Mouse (Mus musculus) frontal cortex, postnatal 14 days (tissue): ENCODE measurements around the gene Fam71f1.
"Not testable (repeated sequence)": the region's sequence is repeated elsewhere in the genome, so short reads cannot be mapped to it uniquely, and the experiment has no call there.

Experiments used
- DNase-seq, 2 experiments: peaks; one replicate each; pipeline ENCODE4 v3.0.0; 2022; ENCODE audit warnings: low spot score in 2 of 2

The Fam71f1 gene

DNA sequence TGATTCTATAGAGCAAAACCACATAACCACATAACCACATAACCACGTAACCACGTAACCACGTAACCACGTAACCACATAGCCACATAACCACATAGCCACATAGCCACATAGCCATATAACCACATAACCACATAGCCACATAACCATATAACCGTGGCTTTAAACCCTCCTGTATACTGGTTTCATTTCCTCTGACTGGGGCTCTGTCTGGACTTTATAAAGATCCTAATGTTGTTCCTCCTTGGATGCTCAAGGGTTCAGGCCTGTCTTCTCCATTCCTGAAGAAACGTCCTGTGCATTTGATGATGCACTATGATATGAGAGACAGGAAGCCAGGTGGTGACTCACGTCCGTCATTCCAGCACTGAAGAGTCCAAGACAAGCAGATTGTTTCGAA is 8.0 kb downstream of the Fam71f1 start:
- DNase-seq, result no peak

DNA sequence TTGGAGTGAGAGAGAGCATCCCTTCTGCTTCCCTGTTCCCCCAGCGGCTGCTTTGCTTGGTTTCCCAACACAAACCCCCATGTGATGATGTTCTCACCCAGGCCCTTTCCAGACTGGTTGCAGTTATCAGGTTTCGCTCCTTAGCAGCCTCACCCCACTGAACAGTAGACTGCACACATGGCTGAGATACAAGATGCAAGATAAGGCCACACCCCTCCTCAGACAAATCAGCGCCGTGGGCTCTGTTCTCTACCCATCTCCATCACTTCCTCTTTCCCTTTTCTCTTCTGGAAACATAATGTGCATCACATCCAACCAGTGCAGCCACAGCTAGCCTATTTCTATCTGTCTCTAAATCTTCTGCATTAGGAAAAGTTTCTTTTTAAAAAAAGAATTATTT is 10.6 kb downstream of the Fam71f1 start:
- DNase-seq, result no peak

DNA sequence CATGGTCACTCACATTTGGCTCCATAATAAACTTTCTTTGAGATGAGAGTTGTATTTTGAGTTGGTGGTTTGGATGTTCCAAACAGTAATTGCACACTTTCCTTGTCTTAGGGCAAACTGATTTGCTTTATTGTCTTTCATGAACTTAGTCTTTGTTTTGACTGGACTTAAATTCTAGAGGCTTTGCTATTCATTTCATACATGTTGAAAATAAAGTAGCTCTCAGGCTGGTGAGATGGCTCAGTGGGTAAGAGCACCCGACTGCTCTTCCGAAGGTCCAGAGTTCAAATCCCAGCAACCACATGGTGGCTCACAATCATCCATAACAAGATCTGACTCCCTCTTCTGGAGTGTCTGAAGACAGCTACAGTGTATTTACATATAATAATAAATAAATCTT is 27.6 kb downstream of the Fam71f1 start:
- DNase-seq, result not testable (repeated sequence)

DNA sequence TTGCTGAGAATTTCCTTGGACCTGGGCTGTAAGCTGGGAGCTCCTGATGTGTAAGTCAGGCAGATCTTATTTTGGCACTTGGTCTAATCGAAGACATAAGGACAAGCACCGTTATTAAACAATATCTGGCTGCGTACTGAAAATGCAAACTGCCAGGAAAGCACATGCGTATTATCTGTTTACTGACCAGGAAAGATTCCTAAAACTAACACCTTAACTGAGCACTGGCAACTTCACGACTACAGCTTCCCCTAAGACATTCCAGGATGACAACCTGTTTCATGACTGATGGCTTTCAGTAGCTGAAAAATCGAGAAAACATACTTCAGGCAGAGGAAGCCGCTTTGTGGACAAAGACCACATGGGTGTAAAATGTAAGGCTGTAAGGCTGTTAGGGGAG is 28.2 kb downstream of the Fam71f1 start:
- DNase-seq, result no peak

DNA sequence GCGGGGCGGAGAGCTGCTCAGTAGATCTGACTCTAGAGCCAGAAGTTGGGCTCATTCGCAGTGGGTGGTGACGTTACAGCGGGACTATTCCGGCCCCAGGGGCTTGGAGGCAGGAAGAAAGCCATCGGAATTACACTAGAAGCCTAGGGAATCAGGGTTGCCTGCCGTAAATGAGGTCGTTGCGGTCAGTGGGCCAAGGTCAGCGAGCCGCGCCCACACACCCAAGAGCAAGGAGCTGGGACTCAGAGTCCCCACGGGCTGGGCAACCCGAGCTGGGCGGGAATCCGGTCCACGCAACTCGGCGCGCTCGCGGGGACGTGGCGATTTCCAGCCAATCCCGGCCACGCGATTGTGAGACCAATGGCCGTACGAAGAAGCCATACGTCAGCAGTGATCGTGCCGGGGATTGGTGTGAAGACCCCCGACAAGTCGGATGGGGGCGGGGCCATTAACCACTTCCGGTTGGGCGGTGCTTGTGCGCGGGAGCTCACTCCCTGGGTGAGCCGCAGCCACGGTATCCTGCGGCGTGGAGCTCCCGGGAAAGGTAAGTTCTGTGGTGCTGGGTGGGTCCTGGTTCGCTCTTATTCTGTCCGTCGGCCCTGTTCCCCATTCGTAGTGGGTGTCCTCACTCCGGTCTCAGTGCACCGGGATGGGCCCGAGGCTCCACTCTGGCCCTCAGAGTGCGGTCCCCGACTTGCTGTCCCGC is 28.9 kb downstream of the Fam71f1 start, which contains the start of gene Calu:
Calu (plus strand) TSS at position 405 of the 706 bp plus-strand sequence.
- peak; percentile 98 to 100 for DNase-seq

DNA sequence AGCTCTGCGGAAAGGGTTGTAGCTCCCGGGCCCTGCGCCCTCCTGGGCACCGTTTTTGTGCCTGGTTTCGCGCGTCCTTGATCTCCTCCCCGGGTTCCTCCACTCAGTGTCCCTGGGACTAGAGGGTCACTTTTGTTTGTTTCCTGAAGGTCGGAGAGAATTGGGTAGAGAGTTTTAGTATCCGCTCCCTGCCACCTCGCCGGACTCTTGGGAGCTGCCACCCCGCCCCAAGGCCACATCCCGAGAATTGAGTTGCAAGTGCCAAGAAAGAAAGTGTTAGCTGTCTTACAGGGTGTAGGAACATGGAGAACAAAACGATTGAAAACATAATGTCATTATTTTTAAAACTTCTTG is 29.4 kb downstream of the Fam71f1 start:
- DNase-seq, result no peak

DNA sequence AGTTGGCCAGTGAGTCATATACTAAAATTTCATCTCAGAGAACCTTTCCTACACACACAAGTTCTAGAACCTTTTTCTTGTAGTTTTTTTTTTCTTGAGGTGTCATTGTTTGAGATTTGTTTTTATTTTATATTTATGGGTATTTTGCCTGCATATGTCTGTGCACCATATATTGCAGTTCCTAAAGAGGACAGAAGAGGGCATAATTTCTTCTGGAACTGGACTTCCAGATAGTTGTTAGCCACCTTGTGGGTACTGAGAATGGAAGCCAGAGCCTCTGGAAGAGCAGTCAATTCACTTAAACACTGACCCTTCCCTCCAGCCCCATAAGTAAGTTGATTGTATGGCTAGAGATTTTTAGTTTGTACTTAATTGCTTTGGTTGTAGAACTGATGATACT is 32.7 kb downstream of the Fam71f1 start:
- DNase-seq, result no peak

DNA sequence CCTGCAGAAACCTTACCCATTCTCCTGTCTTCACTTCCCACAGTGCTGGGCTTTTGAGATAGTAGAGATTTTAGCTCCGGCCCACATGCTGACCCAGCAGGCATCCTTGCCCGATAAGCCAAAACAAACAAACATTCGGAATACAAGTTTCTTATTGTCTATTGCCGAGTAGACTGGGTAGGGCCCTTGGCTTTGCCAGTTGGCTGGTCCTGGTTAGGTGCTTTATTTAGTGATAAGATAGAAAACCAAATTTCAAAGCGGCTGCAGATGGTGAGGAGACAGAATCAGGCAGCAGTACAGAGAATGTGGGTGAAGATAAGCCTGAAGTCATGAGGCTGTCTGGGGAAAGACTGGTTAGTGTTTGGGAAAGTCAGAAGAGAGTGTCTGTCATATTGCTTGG is 33.9 kb downstream of the Fam71f1 start:
- no peak for DNase-seq

DNA sequence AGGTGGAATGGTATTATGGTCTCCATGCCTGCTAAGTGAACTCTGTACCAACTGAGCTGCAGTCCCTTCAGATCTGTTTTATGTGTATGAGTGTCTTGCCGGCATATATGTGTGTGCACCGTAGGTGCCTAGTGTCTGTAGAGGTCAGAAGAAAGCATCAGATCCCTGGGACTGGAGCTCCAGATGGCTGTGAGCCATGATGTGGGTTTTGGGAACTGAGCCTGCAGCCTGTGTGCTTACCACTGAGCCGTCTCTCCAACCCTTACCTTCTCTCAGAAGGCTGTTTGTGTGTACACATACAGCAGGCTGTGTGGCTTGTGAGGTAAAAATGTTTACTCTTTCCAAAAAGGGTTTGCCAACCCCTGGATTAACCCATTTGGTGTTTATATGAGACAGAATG is 40.4 kb downstream of the Fam71f1 start:
- DNase-seq, result no peak

DNA sequence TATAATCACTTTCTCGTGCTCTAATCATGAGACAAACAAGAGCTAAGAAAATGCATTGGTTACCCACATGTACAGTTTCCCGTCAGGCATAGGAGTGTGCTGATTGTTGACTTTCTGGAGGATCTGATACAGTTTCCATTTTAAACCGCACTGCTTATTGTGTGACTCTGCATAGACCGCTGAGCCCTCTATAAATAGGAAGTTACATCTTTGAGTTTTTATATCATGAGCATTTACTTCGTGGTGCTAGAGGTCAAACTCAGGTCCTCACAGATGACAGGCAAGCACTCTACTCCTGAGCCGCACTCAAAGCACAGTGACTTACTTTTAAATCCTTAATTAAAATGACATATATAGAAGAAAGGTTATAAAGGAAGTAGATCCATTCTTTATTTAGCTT is 41.3 kb downstream of the Fam71f1 start:
- no peak for DNase-seq

DNA sequence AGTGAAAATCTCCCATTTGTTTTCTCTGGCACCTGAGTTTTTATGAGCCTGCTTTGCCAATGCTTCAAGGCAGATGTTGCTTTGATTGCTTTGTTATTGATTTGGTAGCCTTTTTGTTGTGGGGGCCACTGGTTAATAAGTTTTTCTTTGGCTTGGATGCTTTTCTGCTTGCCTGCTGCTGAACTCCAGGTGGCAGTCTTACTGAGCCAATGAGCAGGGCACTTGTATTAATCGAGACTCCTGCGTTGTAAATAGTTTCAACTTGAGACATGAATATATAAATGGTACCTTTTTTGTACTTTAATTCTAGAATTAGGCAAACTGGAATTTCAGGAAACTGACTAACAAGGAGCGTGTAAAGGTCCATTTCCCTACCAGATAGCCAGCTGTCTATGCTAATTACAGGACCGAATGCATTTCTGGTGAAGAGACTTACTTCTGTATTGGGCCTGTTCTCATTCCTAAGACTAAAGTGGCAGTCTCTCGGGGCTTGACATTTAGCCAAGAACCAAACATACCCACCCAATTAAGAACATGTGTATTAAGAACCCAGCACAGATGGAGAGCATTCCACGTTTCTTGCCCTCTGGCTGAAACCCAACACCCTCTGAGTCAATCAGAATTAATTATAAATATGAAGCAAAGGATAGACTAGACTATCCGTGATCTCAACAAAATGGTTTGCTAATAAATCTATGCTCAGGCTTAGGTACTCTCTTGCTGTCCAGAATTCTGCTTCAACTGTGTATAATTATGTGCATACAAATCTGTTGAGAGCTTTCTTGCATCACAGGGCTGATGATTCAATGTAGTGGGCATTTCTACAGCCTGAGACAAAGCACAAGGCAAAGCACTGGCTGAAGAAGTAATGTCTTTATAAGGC is 43.5 kb downstream of the Fam71f1 start:
- DNase-seq, result no peak

DNA sequence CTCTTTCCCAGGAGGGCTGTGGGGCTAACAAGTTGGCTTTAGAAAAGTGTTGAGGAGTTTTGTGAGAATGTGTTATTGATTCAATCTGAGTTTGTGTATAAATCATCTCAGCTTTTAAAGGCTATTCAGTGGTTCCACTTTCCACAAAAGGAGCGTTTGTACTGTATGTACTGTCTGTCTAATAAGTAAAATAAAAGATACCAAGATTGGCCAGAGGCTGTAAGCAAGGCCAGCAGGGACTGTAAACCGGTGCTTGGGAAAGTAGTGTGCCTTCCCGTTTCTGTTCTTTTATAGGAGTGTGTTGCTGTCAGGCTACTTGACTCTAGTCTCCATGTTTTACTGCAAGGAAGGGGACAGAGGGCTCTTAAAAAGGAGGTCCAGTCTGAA is 44.2 kb downstream of the Fam71f1 start:
- no peak for DNase-seq

DNA sequence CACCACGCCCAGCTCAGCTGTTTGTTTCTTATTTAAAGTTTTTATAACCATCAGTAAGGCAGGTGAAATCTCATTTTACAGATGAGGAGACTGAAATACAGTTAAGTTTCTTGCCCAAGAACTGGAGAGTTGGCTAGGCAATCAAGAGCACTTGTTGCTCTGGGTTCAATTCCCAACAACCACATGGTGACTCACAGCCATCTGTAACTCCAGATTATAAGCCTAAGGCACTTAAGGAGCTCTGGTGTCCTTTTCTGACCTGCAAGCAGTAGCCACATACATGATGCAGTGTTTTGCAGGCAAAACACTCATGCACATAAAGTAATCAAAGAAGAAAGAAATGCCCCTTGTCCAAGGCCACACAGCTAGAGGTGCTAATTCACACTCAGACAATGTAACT is 46.3 kb downstream of the Fam71f1 start:
- DNase-seq, result no peak

DNA sequence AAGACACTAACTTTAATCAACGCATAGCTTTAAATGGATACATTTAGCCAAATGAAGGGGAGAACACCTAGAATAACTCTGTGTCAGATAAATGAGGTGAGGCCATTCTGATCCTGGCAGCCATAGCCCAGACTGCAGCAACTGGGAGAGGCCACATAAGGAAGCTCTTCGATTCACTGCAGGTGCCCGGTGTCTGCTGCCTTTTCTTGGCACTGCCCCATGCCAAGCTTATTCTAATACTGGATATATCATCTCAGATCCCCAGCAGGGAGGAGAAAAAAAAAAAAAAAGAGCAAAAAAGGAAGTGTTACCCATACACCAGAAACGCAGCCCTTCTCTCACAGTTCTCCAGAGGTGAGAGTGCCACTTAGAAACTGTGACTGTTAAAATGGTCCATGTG is 58.4 kb downstream of the Fam71f1 start:
- no peak for DNase-seq

DNA sequence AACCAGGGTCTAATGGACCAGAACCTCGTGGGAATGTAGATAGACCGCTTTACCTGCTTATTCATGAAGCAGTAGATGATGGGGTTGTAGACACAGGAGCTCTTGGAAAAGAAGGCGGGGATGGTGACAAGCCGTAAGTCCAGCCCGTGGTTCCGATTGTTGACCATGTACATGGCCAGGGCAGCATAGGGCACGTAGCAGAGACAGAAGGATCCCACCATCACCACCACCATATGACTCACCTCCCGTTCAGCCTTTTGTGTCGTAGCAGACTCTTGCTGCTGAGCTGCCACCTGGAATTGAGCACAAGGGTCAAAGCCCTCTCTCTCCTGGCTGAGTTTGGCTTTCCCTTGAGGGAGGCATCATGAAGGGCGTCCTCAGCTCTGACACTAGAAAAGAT is 59.7 kb downstream of the Fam71f1 start:
- no peak for DNase-seq

DNA sequence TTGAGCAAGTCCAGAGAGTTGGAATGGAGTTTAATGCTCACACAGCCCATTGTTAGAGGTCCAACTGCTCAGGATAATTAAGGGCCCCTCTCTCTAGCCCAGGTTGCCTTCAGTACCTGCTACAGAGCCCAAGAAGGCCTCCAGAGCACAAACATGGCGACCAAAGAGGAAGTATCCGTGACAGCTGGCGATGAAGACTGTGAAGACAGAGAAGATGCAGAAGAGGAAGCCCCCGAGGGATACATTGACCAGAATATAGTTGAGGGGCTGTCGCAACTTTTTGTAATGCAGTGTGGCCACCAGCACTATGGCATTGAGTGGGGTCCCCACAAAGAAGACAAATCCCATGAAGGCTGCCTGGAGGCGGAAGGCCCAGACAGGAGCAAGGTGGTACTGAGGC is 61.0 kb downstream of the Fam71f1 start:
- DNase-seq, result no peak

DNA sequence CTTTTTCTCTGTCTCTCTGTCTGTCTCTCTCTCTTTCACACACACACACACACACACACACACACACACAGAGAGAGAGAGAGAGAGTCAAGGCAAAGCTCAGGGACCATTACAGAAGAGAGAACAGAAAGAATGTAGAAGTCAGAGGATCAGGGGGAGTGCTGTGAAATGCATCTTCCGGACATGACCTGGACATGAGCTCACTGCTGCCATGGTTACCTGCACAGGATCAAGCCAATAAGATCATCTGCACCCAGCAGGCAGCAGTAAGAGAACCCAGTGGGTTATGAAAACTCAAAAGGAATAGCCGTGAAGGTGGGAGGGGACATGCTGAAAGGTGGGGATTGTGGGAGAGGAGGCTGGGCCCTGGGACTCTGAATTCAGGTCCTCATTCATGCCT is 63.5 kb downstream of the Fam71f1 start:
- DNase-seq, result no peak
